8 mouse cellular contexts compared by ENCODE assay signal in genomic region chr5:115489699-115490637, GRCm38 (mm10). TPM values are rescaled to one million over a fixed set of nuclear protein-coding genes. Genes with fewer than 3 reads are reported as not detected.
A peak's percentile ranks its signal among the peaks of the same experiment; 100 is the strongest.
DNase-seq lines count a peak whose midpoint lies in the region; ATAC-seq lines count a peak whose summit lies in the region.

No protein-coding gene starts in this region.

- ATAC-seq in hindbrain, embryonic 16.5 days: peak; percentile 80

- no peaks in the 10 kb centered on the region for H3K36me3 ChIP-seq in hindbrain, embryonic 16.5 days (ENCODE audit: control insufficient read depth, insufficient read depth, low read length)
- no peaks in the 10 kb centered on the region for H3K36me3 ChIP-seq in macrophage (ENCODE audit: inconsistent target)

- H3K9ac ChIP-seq in hindbrain, embryonic 16.5 days (ENCODE audit: low read depth, low read length): peak overlapping the region; percentile 88

- H3K79me2 ChIP-seq in macrophage (ENCODE audit: inconsistent target): no peaks in the 10 kb centered on the region

- H3K27me3 ChIP-seq in hindbrain, embryonic 16.5 days (replicated peaks; ENCODE audit: control insufficient read depth, insufficient read depth, low read length): no peaks in the 10 kb centered on the region

- H3K4me1 ChIP-seq in hindbrain, embryonic 16.5 days (ENCODE audit: control insufficient read depth, insufficient read depth, low read depth, low read length): peaks cover 13% of the 10 kb centered on the region

- under 1% methylated on average over 50 of the region's 50 CpGs for WGBS in hindbrain, embryonic 16.5 days
- 1% methylated on average over 50 of the region's 50 CpGs for WGBS in macrophage (ENCODE audit: missing documents)

- peak; percentile 88 for DNase-seq in T-cell, adult 2 months (ENCODE audit: low spot score)
- DNase-seq in cerebellum, postnatal 25 days: peak; percentile 92 to 94
- peak; percentile 86 to 90 for DNase-seq in frontal cortex, postnatal 36 days (ENCODE audit: low spot score in 2 of 2)
- peak; percentile 81 to 82 for DNase-seq in left cerebral cortex, adult 18-20 months (ENCODE audit: low spot score in 2 of 2)
- DNase-seq in right cerebral cortex, adult 18-20 months: peak; percentile 86
- peak; percentile 79 for DNase-seq in urinary bladder, postnatal 25 days (ENCODE audit: low spot score)

- H3K27ac ChIP-seq in hindbrain, embryonic 16.5 days (ENCODE audit: low read depth, low read length): peak overlapping the region; percentile 100
- H3K27ac ChIP-seq in macrophage: peak overlapping the region; percentile 96

- peak overlapping the region; percentile 51 for H3K4me3 ChIP-seq in hindbrain, embryonic 16.5 days (ENCODE audit: low read length)
- peak overlapping the region; percentile 7; the same call in 1 of the 2 replicates for H3K4me3 ChIP-seq in macrophage (ENCODE audit: inconsistent target)

- peak overlapping the region; percentile 85 for H3K4me2 ChIP-seq in hindbrain, embryonic 16.5 days (ENCODE audit: low read length)

- H3K9me3 ChIP-seq in hindbrain, embryonic 16.5 days (ENCODE audit: control insufficient read depth, low read length): no peaks in the 10 kb centered on the region

RNA-seq across cellular contexts. Expression of gene Sirt4, which starts 5.4 kb away (rescaled TPM):
- polyA plus RNA-seq in hindbrain, embryonic 16.5 days (2015; fragmentation: Nextera tagmentation; extraction: Ambion mirVana): 24.8 and 26.8 TPM in 2 replicates
- total RNA-seq in left cerebral cortex, adult 18-20 months (2021): 10 to 100 TPM; 37.1 to 37.8 TPM
- 10 to 100 TPM in 24 of 26 experiments, 1 to 10 TPM in 2; 6.2 to 80.4 (median 31.0) TPM for total RNA-seq in macrophage (2018; cell fraction: chromatin; rRNA removed)
- 10 to 100 TPM in 4 of 26 experiments, 1 to 10 TPM in 22; 2.0 to 12.0 (median 7.2) TPM for total RNA-seq in macrophage (2018; cell fraction: cytosol; rRNA removed)
- total RNA-seq in macrophage (2018; cell fraction: nucleus; rRNA removed): 10 to 100 TPM in 25 of 26 experiments, 1 to 10 TPM in 1; 4.8 to 59.3 (median 25.2) TPM
- polyA plus RNA-seq in macrophage (2018): 6.7 to 11.2 TPM (median 7.2 TPM) in 3 replicates

RNA-seq across cellular contexts. Expression of gene Pxn, which starts 16.5 kb away (rescaled TPM):
- polyA plus RNA-seq in hindbrain, embryonic 16.5 days (2015; fragmentation: Nextera tagmentation; extraction: Ambion mirVana): 19.1 and 23.9 TPM in 2 replicates
- total RNA-seq in left cerebral cortex, adult 18-20 months (2021): 10 to 100 TPM; 22.2 to 25.7 TPM
- total RNA-seq in macrophage (2018; cell fraction: chromatin; rRNA removed): 100 to 1,000 TPM; 147 to 750 (median 196) TPM
- total RNA-seq in macrophage (2018; cell fraction: cytosol; rRNA removed): 100 to 1,000 TPM in 5 of 26 experiments, 10 to 100 TPM in 21; 72.4 to 157 (median 88.1) TPM
- 100 to 1,000 TPM; 108 to 337 (median 136) TPM for total RNA-seq in macrophage (2018; cell fraction: nucleus; rRNA removed)
- 48.5 to 74.5 TPM (median 67.7 TPM) in 3 replicates for polyA plus RNA-seq in macrophage (2018)

RNA-seq across cellular contexts. Expression of gene Pla2g1b, which starts 23.9 kb away (rescaled TPM):
- polyA plus RNA-seq in hindbrain, embryonic 16.5 days (2015; fragmentation: Nextera tagmentation; extraction: Ambion mirVana): not detected in 2 replicates
- not detected for total RNA-seq in left cerebral cortex, adult 18-20 months (2021)
- not detected for total RNA-seq in macrophage (2018; cell fraction: chromatin; rRNA removed)
- total RNA-seq in macrophage (2018; cell fraction: cytosol; rRNA removed): not detected
- total RNA-seq in macrophage (2018; cell fraction: nucleus; rRNA removed): not detected
- polyA plus RNA-seq in macrophage (2018): not detected in 3 replicates

Comparison
In these comparisons a context has a peak if more than half of its experiments do, and no peak if none do; other contexts are left out.
1. Peak in every context shown above with its lines: DNase-seq, ATAC-seq, H3K4me3 ChIP-seq and H3K27ac ChIP-seq.